Mouse (Mus musculus) left cerebral cortex, postnatal 36 days (tissue): Measurements from ENCODE around the gene Cs. TPM values are rescaled to one million over a fixed set of nuclear protein-coding genes. Genes with fewer than 3 reads are reported as not detected.

Experiments used
- DNase-seq, 2 experiments: peaks; one replicate each; pipeline ENCODE4 v3.0.0; 2021 to 2022; ENCODE audit warnings: low spot score in 2 of 2, mixed read lengths in 1 of 2
- intact Hi-C: fragments of 180-260 bp; cut with DNase I; formaldehyde crosslinking; loops from one replicate; pipeline ENCODE4 v1.15.1; 2025
- total RNA-seq, 2 experiments: library from RNA; stranded (reverse); gene quantifications; 2 replicates each; pipeline ENCODE4 v1.2.3; 2021

Cs gene
- total RNA-seq, 2 experiments from 2014 or later: 214 to 231 TPM

DNA sequence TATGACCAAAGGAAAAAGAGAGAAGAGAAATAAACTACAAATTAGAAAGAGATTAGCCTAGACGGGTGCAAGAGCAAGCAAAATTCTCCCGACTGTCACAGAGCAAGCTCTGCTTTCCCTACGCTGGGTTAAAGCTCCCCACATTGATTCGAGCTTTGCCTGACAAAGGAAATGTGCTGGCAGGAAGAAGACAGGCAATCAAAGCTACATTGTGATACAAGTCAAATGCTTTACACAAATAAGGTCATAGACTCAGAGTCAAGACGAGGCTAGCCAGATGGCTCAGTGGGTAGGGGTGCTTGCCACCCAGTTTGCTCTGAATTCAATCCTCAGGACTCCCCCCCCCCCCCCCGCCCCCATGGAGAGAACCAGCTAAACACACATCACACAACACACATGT is 32.5 kb downstream of the Cs start:
- intact Hi-C loops: no loop called here

DNA sequence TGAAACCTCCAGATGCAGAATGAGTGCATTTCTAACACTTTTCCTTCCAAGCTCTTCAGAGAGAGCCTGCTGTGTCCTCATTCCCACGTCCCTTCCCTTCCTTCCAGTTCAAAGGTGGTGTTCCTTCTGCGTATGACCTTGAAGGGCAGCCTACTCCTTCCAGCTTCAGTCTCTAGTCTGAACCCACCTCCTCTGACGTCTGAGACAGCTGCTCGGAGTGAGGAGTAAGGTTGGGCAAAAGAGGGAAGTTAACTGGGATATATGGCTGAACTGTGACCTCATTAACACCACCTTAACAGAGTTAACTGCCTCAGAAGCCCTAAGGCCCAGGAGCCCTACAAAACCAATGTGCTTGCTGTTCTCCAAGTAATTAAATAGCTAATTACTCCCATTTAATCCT is 33.1 kb downstream of the Cs start:
- intact Hi-C loops: no loop called here
- DNase-seq: no peak

More for the DNA sequence above, 32.5 kb downstream of the Cs start:
- DNase-seq: no peak

DNA sequence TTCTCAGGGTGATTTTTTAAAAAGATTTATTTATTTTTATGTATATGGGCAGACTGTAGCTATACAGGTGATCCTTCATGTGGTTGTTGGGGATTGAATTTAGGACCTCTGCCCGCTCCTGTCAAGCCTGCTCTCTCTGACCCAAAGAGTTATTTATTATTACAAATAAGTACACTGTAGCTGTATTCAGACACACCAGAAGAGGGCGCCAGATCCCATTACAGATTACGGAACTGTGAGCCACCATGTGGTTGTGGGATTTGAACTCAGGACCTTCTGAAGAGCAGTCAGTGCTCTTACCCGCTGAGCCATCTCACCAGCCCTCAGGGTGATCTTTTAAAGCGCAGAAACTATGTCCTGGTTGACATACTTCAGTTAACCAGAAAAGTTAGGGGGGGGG is 34.6 kb downstream of the Cs start:
- no peak for DNase-seq
- intact Hi-C loops: no loop called here

DNA sequence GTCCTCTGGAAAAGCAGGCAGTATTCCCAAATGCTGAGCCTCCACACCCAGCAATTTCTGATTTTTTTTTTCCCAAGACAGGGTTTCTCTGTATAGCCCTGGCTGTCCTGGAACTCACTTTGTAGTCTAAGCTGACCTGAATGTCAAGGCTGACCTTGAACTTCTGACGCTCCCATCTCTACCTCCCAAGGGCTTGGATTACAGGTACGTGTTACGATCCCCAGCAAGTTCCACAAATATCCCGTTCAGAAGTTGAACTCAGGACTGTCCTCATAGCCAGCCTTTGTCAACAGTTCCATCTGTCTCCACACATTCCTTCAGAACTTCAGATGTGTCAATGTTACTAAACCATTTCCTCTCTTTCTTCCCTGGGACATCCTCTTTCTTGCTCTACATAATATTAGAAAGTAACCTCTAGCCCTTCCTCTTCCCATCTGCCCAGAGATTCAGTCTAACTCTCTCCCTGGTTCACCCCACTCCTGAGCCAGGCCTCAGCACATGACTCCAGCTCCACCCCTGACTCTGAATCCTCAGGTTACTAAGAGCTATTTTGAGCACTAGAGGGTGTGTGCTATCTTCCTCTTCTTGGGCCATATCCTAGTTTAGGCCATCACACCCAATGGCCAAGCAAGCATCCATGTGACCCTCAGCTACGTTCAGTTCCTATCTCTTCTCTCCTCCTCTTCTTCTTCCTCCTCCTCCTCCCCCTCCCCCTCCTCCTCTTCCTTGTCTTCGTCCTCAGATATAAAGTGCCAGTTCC is 35.6 kb downstream of the Cs start:
- no peak for DNase-seq
- intact Hi-C loops: no loop called here

DNA sequence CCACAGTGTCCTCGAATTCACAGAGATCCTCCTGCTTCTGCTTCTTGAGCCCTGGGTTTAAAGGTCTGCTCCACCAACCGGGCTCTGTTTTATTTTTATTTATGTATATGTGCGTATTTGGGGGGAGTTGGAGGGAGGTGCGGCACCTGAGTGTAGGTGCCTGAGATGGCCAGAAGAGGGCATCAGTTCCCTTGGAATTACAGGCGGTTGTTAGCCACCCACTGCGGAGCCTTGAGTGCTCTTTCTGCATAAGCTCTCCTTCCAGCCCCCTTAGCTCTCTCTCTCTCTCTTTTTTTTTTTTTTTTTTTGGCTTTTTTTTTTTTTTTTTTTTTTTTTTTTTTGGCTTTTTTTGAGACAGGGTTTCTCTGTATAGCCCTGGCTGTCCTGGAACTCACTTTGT is 36.9 kb downstream of the Cs start:
- intact Hi-C loops: no loop called here
- DNase-seq: no peak

DNA sequence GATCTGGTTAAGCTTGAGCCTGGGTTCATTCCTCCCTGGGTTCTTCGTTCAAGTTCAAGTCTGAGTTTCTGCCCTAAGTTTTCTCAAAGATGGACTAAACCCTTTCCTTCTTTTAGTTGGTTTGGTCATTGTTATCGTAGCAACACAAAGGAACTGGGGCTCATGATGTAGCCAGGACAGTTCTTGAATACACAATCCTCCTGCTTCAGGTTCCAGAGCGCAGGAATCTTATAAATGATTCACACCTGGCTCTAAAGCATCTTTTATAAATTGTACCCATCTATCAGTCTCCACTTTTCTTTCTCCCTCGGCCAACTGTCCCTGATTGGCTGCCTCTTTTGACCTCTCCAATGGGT is 38.5 kb downstream of the Cs start:
- intact Hi-C loops: loop anchor here (2.0 kb wide), 2 partner anchors 33 to 79 kb away; no protein-coding TSS in a partner anchor
- no peak for DNase-seq

DNA sequence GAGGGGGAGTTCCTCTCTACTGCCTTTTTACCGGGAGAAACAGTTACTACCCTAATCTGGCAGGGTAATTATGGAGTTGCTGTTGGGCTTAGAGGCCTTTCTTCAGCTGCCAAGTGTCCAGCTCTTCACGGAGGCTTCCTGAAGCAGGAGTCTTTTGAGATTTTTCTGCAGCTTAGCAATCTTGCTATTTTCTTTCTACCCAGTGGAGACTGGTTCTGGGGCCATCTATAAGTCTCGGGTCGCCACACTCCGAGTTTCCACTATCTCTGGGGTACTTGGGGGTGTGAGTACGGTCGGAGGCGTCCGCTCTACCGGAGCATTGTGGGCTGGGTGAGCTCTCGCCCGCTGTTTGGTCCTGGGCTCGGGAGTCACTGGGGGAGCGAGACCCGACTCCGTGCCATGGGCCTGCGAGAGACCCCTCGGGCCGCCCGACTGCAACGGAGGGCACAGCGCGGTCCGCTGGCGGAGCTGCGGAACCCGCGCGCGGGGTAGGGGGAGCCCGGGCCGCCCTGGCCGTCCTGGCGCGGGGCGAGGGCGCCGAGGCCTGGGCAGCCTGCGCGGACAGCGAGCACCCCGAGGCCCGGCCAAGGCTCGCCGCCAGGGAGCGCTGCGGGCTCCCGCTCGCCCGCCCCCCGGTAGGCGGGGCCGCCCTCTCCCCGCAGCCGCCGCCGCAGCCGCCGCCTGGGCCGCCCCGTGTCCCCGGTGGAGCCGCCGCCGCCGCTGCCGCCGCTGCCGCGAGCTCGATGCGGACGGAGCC is 39.1 kb downstream of the Cs start, which contains the start of gene Ankrd52:
Ankrd52 (plus strand) TSS at position 661 of the 757 bp plus-strand sequence.
- intact Hi-C loops: loop anchor here (2.0 kb wide), 2 partner anchors 32 to 78 kb away; no protein-coding TSS in a partner anchor
- peak; percentile 79 to 92 for DNase-seq

DNA sequence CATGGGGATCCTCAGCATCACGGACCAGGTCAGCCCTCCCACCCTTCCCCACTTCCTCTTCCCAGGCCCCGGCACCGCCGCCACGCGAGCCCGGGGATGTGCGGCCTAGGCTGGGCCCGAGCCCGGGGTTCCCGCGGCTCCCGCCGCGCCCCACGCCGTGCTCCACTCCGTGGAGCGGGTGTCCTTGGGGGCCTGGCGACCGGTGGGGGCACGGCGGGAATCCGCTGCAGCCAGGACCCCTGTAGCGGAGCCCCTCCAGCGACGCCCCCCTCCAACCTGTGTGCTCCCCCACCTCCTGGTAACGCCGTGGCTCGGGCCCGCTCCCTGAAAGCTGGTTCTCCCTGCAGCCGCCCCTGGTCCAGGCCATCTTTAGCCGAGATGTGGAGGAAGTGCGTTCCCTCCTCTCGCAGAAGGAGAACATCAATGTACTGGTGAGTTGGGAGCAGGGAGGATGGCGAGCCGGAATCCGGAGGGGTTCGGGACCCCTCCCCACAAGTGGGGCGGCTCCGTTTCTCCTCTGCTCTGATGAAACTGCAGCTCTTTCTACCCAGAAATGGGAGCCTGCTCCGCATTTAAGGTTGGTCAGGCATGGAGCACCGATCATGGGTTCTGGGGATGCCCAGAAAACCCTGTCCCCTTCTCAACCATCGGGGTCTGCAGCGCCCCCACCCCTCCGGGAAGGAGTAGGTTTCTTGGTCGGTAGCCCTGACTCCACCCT is 39.8 kb downstream of the Cs start:
- DNase-seq: no peak
- intact Hi-C loops: loop anchor here (2.0 kb wide), 2 partner anchors 31 to 77 kb away; no protein-coding TSS in a partner anchor

DNA sequence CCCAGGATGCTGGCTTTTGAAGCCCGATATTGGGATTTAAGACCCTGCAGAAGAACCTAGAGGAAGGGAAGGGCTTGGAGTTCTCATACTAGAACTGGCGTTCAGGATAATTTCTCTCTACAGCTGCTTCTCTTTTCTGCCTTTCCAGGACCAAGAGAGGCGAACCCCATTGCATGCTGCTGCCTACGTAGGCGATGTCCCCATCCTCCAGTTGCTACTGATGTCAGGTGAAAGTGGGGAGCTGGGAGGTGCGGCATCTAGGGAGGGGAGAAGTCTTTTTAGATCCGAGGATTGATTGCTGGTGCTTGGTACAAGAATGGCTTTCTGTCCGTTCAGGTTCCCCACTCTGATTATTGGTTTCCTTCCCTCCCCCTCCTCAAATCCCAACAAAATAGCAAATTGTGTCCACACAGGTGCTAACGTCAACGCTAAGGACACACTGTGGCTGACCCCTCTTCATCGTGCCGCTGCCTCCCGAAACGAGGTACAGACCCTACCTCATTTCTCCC is 40.5 kb downstream of the Cs start:
- no peak for DNase-seq
- intact Hi-C loops: loop anchor here (2.0 kb wide), 2 partner anchors 31 to 77 kb away; no protein-coding TSS in a partner anchor

DNA sequence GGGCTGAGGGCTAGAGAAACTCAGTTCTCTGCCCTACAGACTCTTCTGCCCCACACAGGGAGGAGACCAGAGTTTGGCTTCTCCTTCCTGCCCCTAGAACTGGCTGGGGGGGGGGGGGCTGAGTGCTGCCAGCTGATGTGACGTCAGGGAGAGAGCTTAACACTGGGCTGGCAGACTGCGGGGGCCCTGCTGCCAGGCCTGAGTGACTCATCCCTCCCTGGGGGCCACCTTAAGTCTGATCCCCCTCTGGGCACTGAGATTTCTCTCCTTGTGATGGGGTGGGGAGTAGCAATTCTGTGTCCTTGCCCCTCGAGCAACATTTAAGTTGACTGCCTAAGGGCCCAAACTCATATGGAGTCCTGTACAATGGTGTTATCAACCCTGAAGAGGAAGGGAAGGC is 40.9 kb downstream of the Cs start:
- intact Hi-C loops: no loop called here
- no peak for DNase-seq

DNA sequence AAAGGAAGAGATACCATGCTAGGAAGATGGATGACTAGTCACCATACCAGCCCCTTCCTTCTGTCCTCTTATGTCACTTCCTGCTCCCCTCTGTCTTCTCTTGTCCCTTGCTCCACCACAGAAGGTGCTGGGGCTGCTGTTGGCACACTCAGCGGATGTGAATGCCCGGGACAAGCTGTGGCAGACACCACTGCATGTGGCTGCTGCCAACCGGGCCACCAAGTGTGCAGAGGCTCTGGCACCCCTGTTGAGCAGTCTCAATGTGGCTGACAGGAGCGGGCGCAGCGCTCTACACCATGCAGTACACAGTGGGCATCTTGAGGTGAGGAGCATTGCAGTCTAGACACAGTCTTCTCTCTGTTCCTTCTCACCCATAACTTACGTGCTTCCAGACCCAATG is 41.7 kb downstream of the Cs start:
- intact Hi-C loops: no loop called here
- DNase-seq: no peak

DNA sequence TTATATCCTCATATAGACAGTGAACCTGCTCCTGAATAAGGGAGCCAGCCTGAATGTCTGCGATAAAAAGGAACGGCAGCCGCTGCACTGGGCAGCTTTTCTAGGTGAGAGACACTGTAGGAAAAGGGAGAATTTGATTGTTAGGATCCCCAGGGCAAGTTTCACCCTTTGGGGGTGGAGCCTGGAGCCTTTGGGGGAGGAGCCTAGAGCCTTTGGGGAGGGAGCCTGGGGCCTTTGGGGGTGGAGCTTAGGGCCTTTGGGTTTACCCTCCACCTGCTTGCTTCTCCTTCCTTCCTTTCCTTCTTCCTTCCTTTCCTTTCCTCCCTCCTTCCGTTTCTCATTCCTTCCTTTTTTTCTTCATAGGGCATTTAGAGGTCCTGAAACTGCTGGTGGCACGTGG is 43.0 kb downstream of the Cs start:
- no peak for DNase-seq
- intact Hi-C loops: no loop called here

DNA sequence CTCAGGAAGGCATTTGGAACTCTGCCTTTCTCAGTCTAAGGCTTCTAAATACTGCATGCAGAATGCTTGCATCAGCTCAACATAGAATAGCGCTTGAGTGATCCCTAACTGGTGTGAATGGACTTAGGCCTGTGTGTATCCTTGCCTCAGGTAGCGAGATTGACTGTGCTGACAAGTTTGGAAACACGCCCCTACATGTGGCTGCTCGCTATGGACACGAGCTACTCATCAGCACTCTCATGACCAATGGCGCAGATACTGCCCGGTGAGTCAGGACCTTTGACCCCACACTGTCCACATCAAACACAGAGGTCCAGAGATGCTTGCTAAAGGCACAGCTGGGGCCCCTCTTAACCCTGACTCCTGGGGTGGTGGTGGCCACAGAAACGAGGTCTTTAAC is 44.9 kb downstream of the Cs start:
- no peak for DNase-seq
- intact Hi-C loops: no loop called here

DNA sequence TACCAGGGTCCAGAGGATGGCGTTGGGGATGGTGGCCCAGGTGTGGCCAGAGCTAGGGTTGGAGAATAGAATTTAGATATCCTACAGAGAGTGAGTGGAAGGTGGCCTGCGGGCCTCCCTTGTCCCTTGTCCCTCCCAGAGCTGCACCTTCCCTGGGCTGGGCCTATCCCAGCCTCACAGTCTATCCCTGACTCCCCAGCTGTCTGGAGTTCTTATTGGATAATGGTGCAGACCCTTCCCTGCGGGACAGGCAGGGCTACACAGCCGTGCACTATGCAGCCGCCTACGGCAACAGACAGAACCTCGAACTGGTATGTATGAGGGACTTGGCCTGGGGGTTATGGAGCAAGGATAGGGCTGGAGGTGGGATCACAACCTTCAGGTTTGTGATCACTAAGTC is 48.4 kb downstream of the Cs start:
- no peak for DNase-seq
- intact Hi-C loops: no loop called here

DNA sequence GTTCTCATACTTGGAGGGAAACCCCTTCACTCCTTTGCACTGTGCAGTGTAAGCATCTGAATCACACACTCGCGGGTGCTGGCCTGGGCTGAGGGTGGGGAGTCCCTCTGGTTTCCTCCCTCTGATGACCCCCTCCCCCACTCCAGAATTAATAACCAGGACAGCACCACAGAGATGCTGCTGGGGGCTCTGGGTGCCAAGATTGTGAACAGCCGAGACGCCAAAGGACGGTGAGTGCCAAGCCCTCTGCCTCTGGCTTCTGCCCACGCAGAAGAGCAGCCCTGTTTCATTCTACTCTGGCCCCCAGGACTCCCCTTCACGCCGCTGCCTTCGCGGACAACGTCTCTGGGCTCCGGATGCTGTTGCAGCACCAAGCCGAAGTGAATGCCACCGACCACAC is 51.4 kb downstream of the Cs start:
- intact Hi-C loops: no loop called here
- DNase-seq: no peak

DNA sequence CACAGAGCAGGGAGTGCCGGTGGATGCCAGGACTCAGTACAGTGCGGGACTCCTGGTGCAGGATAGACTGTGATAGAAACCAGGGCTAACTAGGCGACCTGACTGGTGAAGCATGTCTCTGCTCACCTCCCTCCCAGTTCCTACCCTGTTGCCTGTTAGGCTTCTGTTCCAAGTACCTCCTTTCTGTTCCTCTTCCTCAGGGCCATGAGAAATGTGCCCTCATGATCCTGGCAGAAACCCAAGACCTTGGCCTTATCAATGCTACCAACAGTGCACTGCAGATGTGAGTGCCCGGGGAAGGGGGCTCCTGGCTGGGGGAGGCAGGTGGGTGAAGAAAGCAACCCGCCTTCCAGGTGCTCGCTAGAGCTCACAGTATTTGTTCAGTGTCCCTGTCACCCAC is 52.0 kb downstream of the Cs start:
- no peak for DNase-seq
- intact Hi-C loops: no loop called here

DNA sequence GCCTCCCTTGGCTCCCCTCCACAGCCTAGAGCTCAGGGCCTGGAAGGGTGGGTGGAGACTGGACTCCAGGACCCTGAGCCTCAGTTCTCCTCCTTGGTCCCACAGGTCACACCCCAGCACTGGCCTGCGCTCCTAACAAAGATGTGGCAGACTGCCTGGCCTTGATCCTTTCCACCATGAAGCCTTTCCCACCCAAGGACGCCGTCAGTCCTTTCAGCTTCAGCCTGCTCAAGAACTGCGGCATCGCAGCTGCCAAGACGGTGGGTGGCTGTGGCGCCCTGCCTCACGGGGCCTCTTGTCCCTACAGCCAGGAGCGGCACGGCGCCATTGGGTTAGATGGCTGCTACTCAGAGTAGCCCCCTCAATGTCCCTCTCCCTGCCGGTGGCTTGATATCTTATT is 52.8 kb downstream of the Cs start:
- intact Hi-C loops: no loop called here
- DNase-seq: no peak

DNA sequence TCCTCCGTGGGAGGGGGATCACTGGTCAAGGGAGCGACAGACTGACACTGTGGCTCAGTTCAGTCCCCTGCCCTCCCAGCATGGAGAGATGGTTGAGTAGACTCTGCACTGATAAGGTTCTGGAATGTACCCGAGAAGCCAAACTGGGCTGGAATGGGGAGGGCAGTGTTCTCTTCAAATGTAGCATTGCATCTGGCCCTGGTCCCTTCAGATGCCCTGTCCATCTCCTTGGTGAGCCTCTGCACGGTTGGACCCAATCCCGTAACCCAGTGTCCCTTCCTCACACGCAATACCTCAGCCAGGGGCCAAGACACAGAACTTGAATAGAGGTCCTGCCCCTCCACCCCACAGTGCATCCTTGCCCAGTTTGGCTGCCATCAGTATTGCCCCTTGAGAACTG is 54.3 kb downstream of the Cs start:
- intact Hi-C loops: no loop called here

DNA sequence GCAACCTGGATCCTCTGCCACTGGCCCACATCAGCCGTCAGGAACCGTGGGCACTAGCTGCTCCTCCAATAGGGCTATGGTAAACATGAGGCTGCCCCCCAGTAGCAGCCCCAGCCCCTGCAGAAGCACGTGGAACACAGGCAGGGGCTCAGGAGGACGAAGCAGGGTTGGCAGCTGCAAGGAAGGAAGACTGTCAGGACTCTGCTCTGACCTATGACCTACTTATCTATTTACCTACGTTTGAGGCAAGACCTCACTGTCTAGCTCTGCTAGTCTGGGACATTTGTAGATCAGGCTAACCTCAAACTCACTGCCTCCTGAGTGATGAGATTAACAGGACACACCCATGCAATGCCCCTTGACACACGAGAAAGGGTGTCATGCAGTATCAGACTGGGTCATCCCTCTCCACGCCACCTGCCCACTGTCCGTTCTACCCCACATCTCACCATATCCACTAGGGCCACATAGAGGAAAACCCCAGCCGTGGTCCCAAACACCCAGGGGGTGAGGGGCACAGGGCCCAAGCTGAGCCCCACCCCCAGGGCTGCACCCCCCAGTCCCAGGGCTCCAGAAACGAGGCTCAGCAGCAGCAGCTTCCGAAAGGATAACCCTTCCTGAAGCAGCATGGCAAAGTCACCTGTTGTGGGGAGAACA is 58.6 kb downstream of the Cs start:
- intact Hi-C loops: no loop called here
- DNase-seq: no peak

More for the DNA sequence above, 54.3 kb downstream of the Cs start:
- no peak for DNase-seq
